Mouse (Mus musculus): ENCODE results near the gene Bloc1s2.

DNA sequence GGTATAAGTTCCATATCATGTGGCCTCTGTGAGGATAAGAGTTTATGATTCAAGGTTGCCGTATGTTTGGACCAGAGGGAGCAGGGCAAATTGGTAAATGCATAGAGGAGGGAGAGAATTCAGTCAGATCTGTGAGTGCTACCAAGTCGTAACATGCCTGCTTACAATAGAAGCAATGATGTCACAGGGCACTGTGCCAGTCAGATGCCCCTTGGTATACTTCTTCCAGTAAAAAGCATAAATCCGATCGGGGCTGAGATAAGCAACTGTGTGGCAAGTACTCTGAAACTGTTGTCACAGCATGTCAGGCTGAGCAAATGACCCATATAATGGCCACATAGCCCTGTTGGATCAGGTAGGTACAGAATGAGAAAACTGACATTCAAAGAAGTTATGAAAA lies 42.8 kb upstream of the Bloc1s2 start:
- no peak for TF ChIP-seq EP300 (IDR thresholded peaks at IDR 0.05; ENCODE audit: low read depth)
- TF ChIP-seq CTCF (IDR thresholded peaks at IDR 0.05; ENCODE audit: low read depth) = no peak

Measured in heart, postnatal 0 days (tissue).